Mouse (Mus musculus) E14TG2a.4 (cell line): Measurements from ENCODE around the gene Srl.

Experiments used
- CTCF ChIP-seq: conservative IDR thresholded peaks from 2 replicates; pipeline ENCODE4 v1.5.1; 2014; ENCODE audit warnings: low read length
- NANOG ChIP-seq: IDR thresholded peaks from 2 replicates; pipeline ENCODE4 v1.6.1; 2014; ENCODE audit warnings: borderline replicate concordance, low read length, mixed read lengths
- POU5F1 ChIP-seq: IDR thresholded peaks from 2 replicates; pipeline ENCODE4 v1.6.1; 2014; ENCODE audit warnings: low read length, borderline replicate concordance

DNA sequence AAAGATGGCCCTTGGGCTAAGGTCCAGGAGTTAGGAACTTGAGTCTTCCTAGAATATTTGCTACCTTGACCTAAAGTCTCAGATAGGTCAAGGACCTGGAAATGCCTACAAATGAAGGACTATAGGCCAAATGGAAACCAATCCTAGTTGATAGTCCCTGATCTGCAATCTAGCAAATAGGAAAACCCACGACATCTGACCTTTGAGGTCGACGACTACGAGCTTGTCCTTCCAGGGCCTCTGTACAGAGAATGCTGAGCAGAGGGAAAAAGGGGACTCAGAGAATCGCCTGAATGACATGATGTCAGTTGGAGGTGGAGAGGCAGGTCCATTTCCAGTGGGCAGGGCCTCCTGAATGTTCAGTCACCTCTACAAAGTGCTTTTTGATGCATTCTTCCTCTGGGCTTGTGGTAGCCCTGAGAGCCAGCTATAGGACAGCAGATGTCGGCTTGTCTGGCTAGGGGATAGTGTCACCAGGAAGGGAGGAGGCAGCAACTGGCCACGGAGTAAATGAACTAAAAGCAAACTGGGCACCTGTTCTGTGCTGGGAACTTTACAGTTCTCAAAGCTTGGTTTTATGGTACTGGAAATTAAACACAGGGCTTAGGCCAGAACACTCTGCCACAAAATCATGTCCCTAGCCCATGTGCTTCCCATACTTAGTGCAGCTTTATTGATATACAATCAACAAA, 18.2 kb downstream of the Srl start:
- TF ChIP-seq CTCF = no peak
- no peak for TF ChIP-seq NANOG
- TF ChIP-seq POU5F1 = no peak
